Mouse (Mus musculus) frontal cortex, postnatal 14 days (tissue): ENCODE data around the gene Tcf23.

ENCODE experiments used
- DNase-seq, 2 experiments: peaks; one replicate each; pipeline ENCODE4 v3.0.0; 2022; ENCODE audit warnings: low spot score in 2 of 2

Gene Tcf23

GRCm38 (mm10) chr5:30949654-30950326, 18.7 kb upstream of the Tcf23 start:
- DNase-seq: peak; percentile 90 to 92

- DNase-seq: no peak
Observed at GRCm38 (mm10) chr5:30950451-30950850, 18.0 kb upstream of the Tcf23 start.

GRCm38 (mm10) chr5:30950922-30951321, 17.5 kb upstream of the Tcf23 start:
- no peak for DNase-seq

- no peak for DNase-seq
Observed at GRCm38 (mm10) chr5:30951706-30952105, 16.8 kb upstream of the Tcf23 start.

GRCm38 (mm10) chr5:30952551-30952950, 15.9 kb upstream of the Tcf23 start:
- no peak for DNase-seq

- DNase-seq: no peak
Observed at GRCm38 (mm10) chr5:30954065-30954464, 14.4 kb upstream of the Tcf23 start.

GRCm38 (mm10) chr5:30954556-30954955, 13.9 kb upstream of the Tcf23 start:
- no peak for DNase-seq

GRCm38 (mm10) chr5:30955751-30956150, 12.7 kb upstream of the Tcf23 start:
- no peak for DNase-seq

- no peak for DNase-seq
Observed at GRCm38 (mm10) chr5:30957891-30958290, 10.6 kb upstream of the Tcf23 start.

GRCm38 (mm10) chr5:30959198-30959854, 9.1 kb upstream of the Tcf23 start:
- no peak for DNase-seq

GRCm38 (mm10) chr5:30959966-30960501, 8.4 kb upstream of the Tcf23 start, which contains the start of gene Preb:
TSS of gene Preb (minus strand) at chr5:30960361.
- DNase-seq: peak; percentile 97 to 99

- DNase-seq: no peak
Observed at GRCm38 (mm10) chr5:30960814-30961213, 7.6 kb upstream of the Tcf23 start.

- DNase-seq: no peak
Observed at GRCm38 (mm10) chr5:30961545-30962505, 6.6 kb upstream of the Tcf23 start.

- DNase-seq: no peak
Observed at GRCm38 (mm10) chr5:30963916-30964315, 4.5 kb upstream of the Tcf23 start.

- DNase-seq: no peak
Observed at GRCm38 (mm10) chr5:30966189-30966588, 2.3 kb upstream of the Tcf23 start.

- no peak for DNase-seq
Observed at GRCm38 (mm10) chr5:30969440-30969839, 978 bp downstream of the Tcf23 start.

- no peak for DNase-seq
Observed at GRCm38 (mm10) chr5:30974870-30975656, 6.6 kb downstream of the Tcf23 start.

GRCm38 (mm10) chr5:30982357-30982756, 13.9 kb downstream of the Tcf23 start:
- DNase-seq: peak in 1 of 2 experiments; percentile 15

- peak; percentile 42 to 67 for DNase-seq
Observed at GRCm38 (mm10) chr5:30992980-30993676, 24.7 kb downstream of the Tcf23 start.

- DNase-seq: peak; percentile 33 to 35
Observed at GRCm38 (mm10) chr5:30994074-30994473, 25.6 kb downstream of the Tcf23 start.
